Mouse (Mus musculus) 3134 (cell line): Measurements from ENCODE around the gene Gls2.
A peak's percentile ranks its signal among the peaks of the same experiment; 100 is the strongest.
"Not testable (repeated sequence)": the region's sequence is repeated elsewhere in the genome, so short reads cannot be mapped to it uniquely, and the experiment has no call there.

ENCODE experiments used
- DNase-seq: peaks from one replicate; pipeline ENCODE4 v3.0.0-alpha.2; 2011; ENCODE audit warnings: low spot score; ENCODE audit not compliant: insufficient read length; ENCODE audit errors: extremely low read depth

Gene Gls2

GRCm38 (mm10) chr10:128193113-128193512, 1.1 kb upstream of the Gls2 start:
- no peak for DNase-seq

GRCm38 (mm10) chr10:128194551-128195461, 549 bp downstream of the Gls2 start:
- DNase-seq, result peak; percentile 60

GRCm38 (mm10) chr10:128201856-128202255, 7.6 kb downstream of the Gls2 start:
- DNase-seq, result no peak

- no peak for DNase-seq
Measured at GRCm38 (mm10) chr10:128204941-128205340, 10.7 kb downstream of the Gls2 start.

GRCm38 (mm10) chr10:128208326-128208725, 14.1 kb downstream of the Gls2 start:
- no peak for DNase-seq

- DNase-seq, result no peak
Measured at GRCm38 (mm10) chr10:128209311-128210009, 15.2 kb downstream of the Gls2 start.

- no peak for DNase-seq
Measured at GRCm38 (mm10) chr10:128210131-128210530, 15.9 kb downstream of the Gls2 start.

- DNase-seq, result peak; percentile 59
Measured at GRCm38 (mm10) chr10:128210954-128211353, 16.7 kb downstream of the Gls2 start.

GRCm38 (mm10) chr10:128211390-128212108, 17.3 kb downstream of the Gls2 start, which contains the start of gene Spryd4:
Spryd4 (minus strand) TSS chr10:128211807.
- peak; percentile 89 for DNase-seq

GRCm38 (mm10) chr10:128212148-128212547, 17.9 kb downstream of the Gls2 start:
- DNase-seq, result no peak

- DNase-seq, result peak; percentile 35
Measured at GRCm38 (mm10) chr10:128212871-128213323, 18.6 kb downstream of the Gls2 start.

- not testable (repeated sequence) for DNase-seq
Measured at GRCm38 (mm10) chr10:128214112-128214511, 19.9 kb downstream of the Gls2 start.

GRCm38 (mm10) chr10:128214981-128215380, 20.7 kb downstream of the Gls2 start:
- DNase-seq, result no peak

- DNase-seq, result no peak
Measured at GRCm38 (mm10) chr10:128218387-128219117, 24.3 kb downstream of the Gls2 start.

- peak; percentile 41 for DNase-seq
Measured at GRCm38 (mm10) chr10:128221533-128222286, 27.5 kb downstream of the Gls2 start.

GRCm38 (mm10) chr10:128225064-128225463, 30.8 kb downstream of the Gls2 start:
- DNase-seq, result no peak

GRCm38 (mm10) chr10:128225538-128225937, 31.3 kb downstream of the Gls2 start, which contains the start of gene Mip:
Mip (plus strand) TSS chr10:128225838.
- DNase-seq, result no peak

- DNase-seq, result no peak
Measured at GRCm38 (mm10) chr10:128227592-128227991, 33.3 kb downstream of the Gls2 start.

- no peak for DNase-seq
Measured at GRCm38 (mm10) chr10:128228009-128228408, 33.8 kb downstream of the Gls2 start.
